Mouse (Mus musculus): ENCODE results near the gene Gm15294.

The Gm15294 gene

GRCm38 (mm10) chrX:141875135-141875534 is at the start of gene Gm15294:
TSS of gene Gm15294 (minus strand) at chrX:141875235.
- DNase-seq, result no peak

- no peak for DNase-seq
Measured at GRCm38 (mm10) chrX:141884336-141885048, 9.5 kb upstream of the Gm15294 start.

- peak; percentile 8 for DNase-seq
Measured at GRCm38 (mm10) chrX:141874024-141874423, 1.0 kb downstream of the Gm15294 start.

- no peak for DNase-seq
Measured at GRCm38 (mm10) chrX:141873597-141873996, 1.4 kb downstream of the Gm15294 start.

DNA sequence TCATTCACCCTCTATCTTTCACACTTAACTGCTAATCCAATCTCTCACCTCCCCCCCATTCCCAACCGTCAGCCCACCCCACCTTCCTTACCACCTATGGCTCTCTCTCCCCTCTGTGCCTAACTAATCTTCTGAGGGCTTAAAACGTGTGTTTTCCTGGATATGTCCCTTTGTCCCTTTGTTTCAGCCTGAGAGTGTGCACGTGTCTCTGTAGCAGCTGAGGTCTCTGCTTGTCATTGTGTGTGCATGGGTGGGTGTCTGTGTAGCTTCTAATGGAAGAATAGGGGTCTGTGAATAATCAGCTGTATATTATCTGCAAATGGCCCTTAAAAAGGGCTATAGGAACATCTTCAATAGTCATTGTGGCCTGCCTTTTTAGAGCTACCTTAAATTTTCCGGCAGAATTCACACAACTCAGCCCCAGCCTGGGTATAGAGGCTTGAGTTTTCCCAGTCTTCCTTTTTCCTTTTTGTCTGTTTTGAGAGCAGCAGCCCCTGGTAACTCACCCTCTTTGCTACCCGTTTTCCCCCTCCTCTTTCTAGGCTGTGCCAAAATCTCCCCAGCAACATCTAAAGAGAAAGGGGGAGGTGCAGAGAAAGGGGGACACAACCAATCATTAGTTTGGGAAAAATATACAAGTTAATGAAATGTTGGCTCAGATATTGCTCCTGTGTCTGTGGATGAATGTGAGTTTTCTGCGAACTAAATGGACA is 19.2 kb downstream of the Gm15294 start:
- no peak for DNase-seq

All from retina, postnatal 1 day (tissue).